Mouse (Mus musculus) G1E (cell line): ENCODE measurements at regions not wholly inside any gene's neighbourhood (a gene's known extent, or its start where the extent isn't known, plus 50 kb on each side); places are given as distances from the start of the nearest gene placed in this dataset.

ENCODE experiments used
- CTCF ChIP-seq: IDR thresholded peaks from 2 replicates; pipeline ENCODE4 v1.5.1; 2012; ENCODE audit warnings: low read depth, low read length, inconsistent platforms, mixed read lengths
- GATA1 ChIP-seq: IDR thresholded peaks from 2 replicates; pipeline ENCODE4 v1.6.1; 2012; ENCODE audit warnings: borderline replicate concordance, low read length, inconsistent platforms, mixed read lengths
- GATA2 ChIP-seq: IDR thresholded peaks from 2 replicates; pipeline ENCODE4 v1.6.1; 2012; ENCODE audit warnings: low read depth, low read length, inconsistent platforms, borderline replicate concordance
- POLR2AphosphoS5 ChIP-seq: IDR thresholded peaks from 2 replicates; pipeline ENCODE4 v1.6.1; 2012; ENCODE audit warnings: low read depth, low read length, inconsistent platforms; ENCODE audit not compliant: insufficient replicate concordance
- TAL1 ChIP-seq: conservative IDR thresholded peaks from 2 replicates; pipeline ENCODE4 v1.6.1; 2012; ENCODE audit warnings: low read depth, low read length, inconsistent platforms, mixed read lengths

- TF ChIP-seq GATA2 (no peak), CTCF (no peak), GATA1 (no peak), POLR2AphosphoS5 (no peak), TAL1 (no peak)
These were observed 1195.1 kb downstream of the 9330182O14Rik start for GRCm38 (mm10) chr15:41329286-41329685.
